Mouse (Mus musculus) midbrain, embryonic 13.5 days (tissue): ENCODE results near the gene 2010111I01Rik. TPM values are rescaled to one million over a fixed set of nuclear protein-coding genes. Genes with fewer than 3 reads are reported as not detected.
"Not testable (repeated sequence)": the region's sequence is repeated elsewhere in the genome, so short reads cannot be mapped to it uniquely, and the experiment has no call there.

Experiments
- ATAC-seq: fragments of 200-750 bp; cut with Nextera tagmentation; 2 replicates; pipeline ENCODE4 v1.8.0; 2017; ENCODE audit warnings: mild to moderate bottlenecking, moderate TSS enrichment, moderate library complexity
- H3K27ac ChIP-seq: fragments of 300-500 bp; sonication (generic); 2 replicates; pipeline ENCODE4 v1.5.1; 2015; ENCODE audit warnings: inconsistent platforms, mild to moderate bottlenecking, moderate library complexity
- H3K27me3 ChIP-seq: fragments of 300-500 bp; sonication (generic); 2 replicates; pipeline ENCODE4 v1.6.1; 2015; ENCODE audit warnings: mild to moderate bottlenecking, inconsistent platforms
- H3K36me3 ChIP-seq: fragments of 300-500 bp; sonication (generic); 2 replicates; pipeline ENCODE4 v1.6.1; 2015; ENCODE audit warnings: mild to moderate bottlenecking, inconsistent platforms
- H3K4me1 ChIP-seq: fragments of 300-500 bp; sonication (generic); replicated peaks from 2 replicates; pipeline ENCODE4 v1.6.1; 2015; ENCODE audit warnings: inconsistent platforms
- H3K4me2 ChIP-seq: fragments of 300-500 bp; sonication (generic); replicated peaks from 2 replicates; pipeline ENCODE4 v1.6.1; 2015; ENCODE audit warnings: moderate library complexity, mild to moderate bottlenecking, inconsistent platforms
- H3K4me3 ChIP-seq: fragments of 300-500 bp; sonication (generic); replicated peaks from 2 replicates; pipeline ENCODE4 v1.5.1; 2015; ENCODE audit warnings: mild to moderate bottlenecking, inconsistent platforms
- H3K9ac ChIP-seq: fragments of 300-500 bp; sonication (generic); replicated peaks from 2 replicates; pipeline ENCODE4 v1.6.1; 2015; ENCODE audit warnings: mild to moderate bottlenecking, inconsistent platforms
- H3K9me3 ChIP-seq: fragments of 300-500 bp; sonication (generic); 2 replicates; pipeline ENCODE4 v1.6.1; 2016; ENCODE audit warnings: mild to moderate bottlenecking, inconsistent platforms
- WGBS: fragments of 180-500 bp; shearing (Covaris S2); methylation state at CpG from one replicate; pipeline ENCODE4 v1.1.7; 2015; 5-methylcytosine and 5-hydroxymethylcytosine counted together
- polyA plus RNA-seq: library from polyadenylated mRNA; unstranded; fragments of >200 nt; fragmentation: Nextera tagmentation; extraction: Ambion mirVana; gene quantifications from 2 replicates; pipeline ENCODE4 v1.2.1, GENCODE M21; 2015

2010111I01Rik gene
- polyA plus RNA-seq, 1 experiment from 2014 or later = 28.6 TPM

DNA sequence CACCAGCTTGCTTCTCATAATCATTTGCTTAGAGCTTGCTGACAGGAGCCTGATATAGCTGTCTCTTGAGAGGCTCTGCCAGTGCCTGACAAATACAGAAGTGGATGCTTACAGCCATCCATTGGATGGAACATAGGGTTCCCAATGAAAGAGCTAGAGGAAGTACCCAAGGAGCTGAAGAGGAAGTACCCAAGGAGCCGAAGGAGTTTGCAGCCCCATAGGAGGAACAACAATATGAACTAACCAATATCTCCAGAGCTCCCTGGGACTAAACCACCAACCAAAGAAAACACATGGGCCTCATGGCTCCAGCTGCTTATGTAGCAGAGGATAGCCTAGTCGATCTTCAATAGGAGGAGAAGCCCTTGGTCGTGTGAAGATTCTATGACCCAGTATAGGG, 42.8 kb downstream of the 2010111I01Rik start:
- ATAC-seq, H3K27me3 ChIP-seq, H3K4me3 ChIP-seq, H3K36me3 ChIP-seq, H3K9me3 ChIP-seq, H3K4me2 ChIP-seq, H3K4me1 ChIP-seq, H3K27ac ChIP-seq, H3K9ac ChIP-seq: not testable (repeated sequence)
- WGBS = 88% methylated on average over 3 of the region's 3 CpGs

GRCm38 (mm10) chr13:63010345-63011090, 45.8 kb downstream of the 2010111I01Rik start:
- no peak overlapping the region for H3K4me2 ChIP-seq
- no peak overlapping the region for H3K27ac ChIP-seq
- no peaks in the 10 kb centered on the region for H3K9me3 ChIP-seq
- no peak overlapping the region for H3K9ac ChIP-seq
- WGBS = 83% methylated on average over 2 of the region's 2 CpGs
- H3K4me1 ChIP-seq = peaks cover 15% of the 10 kb centered on the region; the same call in 1 of the 2 replicates
- H3K27me3 ChIP-seq = no peaks in the 10 kb centered on the region
- no peak for ATAC-seq
- H3K4me3 ChIP-seq = no peak overlapping the region
- H3K36me3 ChIP-seq = no peaks in the 10 kb centered on the region

DNA sequence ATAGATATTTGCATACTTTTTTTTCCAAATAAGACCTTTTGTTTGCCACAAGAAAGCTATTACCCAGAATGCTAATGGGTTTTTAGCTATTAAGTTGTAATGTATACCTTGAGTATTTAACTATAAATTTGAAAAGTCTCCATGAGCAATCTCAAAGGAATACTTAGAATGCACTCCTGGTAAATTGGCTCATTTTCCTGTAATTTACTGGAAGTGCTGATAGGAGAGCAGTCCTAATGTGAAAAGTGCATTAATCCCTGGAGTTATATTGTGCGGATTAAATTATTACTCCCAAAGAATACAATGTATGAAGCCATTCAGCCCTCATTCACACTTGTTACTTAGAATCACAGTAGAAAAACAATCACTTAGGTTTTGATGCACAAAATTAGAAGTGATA, 49.7 kb downstream of the 2010111I01Rik start:
- H3K27me3 ChIP-seq = no peaks in the 10 kb centered on the region

DNA sequence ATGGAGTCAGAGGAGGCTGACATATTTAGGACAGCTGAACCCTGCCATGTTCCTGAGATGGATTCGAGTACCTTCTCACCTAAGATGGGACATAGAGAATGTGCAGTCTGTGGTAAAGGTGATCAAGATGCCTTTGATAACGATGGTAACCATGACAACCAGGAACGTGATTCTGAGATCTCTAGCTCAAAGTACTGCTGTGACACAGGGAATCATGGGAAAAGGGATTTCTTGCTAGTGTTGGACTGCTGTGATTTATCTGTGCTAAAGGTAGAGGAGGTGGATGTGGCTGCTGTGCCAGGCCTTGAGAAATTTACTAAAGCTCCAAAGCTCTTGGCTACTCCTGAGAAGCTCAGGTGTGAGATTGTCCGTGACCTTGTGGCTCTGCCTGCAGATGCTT, 50.7 kb downstream of the 2010111I01Rik start:
- no peaks in the 10 kb centered on the region for H3K36me3 ChIP-seq
- no peak overlapping the region for H3K4me3 ChIP-seq
- H3K9ac ChIP-seq = no peak overlapping the region
- no peaks in the 10 kb centered on the region for H3K9me3 ChIP-seq
- H3K4me1 ChIP-seq = peaks cover 18% of the 10 kb centered on the region; the same call in 1 of the 2 replicates
- H3K27ac ChIP-seq = no peak overlapping the region
- H3K27me3 ChIP-seq = no peaks in the 10 kb centered on the region
- ATAC-seq = no peak
- no peak overlapping the region for H3K4me2 ChIP-seq
- WGBS = 79% methylated on average over 4 of the region's 4 CpGs

More for the DNA sequence above, 49.7 kb downstream of the 2010111I01Rik start:
- Histone ChIP-seq H3K36me3 (no peaks in the 10 kb centered on the region), H3K9ac (no peak overlapping the region), H3K27ac (no peak overlapping the region), H3K9me3 (no peaks in the 10 kb centered on the region), H3K4me1 (peaks cover 18% of the 10 kb centered on the region; the same call in 1 of the 2 replicates), H3K4me2 (no peak overlapping the region), H3K4me3 (no peak overlapping the region)
- WGBS = 80% methylated on average over 1 of the region's 1 CpGs
- no peak for ATAC-seq

DNA sequence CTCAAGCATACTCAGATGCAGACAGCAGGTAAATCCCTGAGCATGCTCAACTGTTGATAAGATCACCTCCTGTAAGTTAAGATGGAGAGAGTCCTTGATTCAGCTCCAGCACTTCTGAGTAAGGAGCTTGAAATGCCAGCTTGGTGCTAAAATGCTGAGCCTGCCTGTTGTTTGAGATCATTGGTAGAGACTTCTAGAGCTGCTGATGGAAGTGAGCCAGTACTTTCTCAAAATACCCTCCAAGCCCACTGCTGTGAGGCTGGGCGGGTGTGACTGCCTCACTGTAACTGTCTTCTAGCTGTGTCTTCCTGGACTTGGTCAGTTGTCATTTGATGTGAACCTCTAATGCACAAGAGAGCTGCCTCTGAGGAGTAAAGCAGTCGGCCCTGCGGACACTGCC, 51.4 kb downstream of the 2010111I01Rik start:
- H3K4me3 ChIP-seq = no peak overlapping the region
- H3K27me3 ChIP-seq = no peaks in the 10 kb centered on the region
- H3K9ac ChIP-seq = no peak overlapping the region
- H3K4me2 ChIP-seq = no peak overlapping the region
- 87% methylated on average over 3 of the region's 3 CpGs for WGBS
- no peaks in the 10 kb centered on the region for H3K36me3 ChIP-seq
- H3K27ac ChIP-seq = no peak overlapping the region
- H3K4me1 ChIP-seq = peaks cover 14% of the 10 kb centered on the region; the same call in 1 of the 2 replicates
- no peak for ATAC-seq
- H3K9me3 ChIP-seq = no peaks in the 10 kb centered on the region

- H3K36me3 ChIP-seq = no peaks in the 10 kb centered on the region
- H3K27ac ChIP-seq = no peak overlapping the region
- no peaks in the 10 kb centered on the region for H3K27me3 ChIP-seq
- ATAC-seq = no peak
- no peaks in the 10 kb centered on the region for H3K4me1 ChIP-seq
- no peak overlapping the region for H3K4me3 ChIP-seq
- WGBS = 76% methylated on average over 7 of the region's 7 CpGs
- H3K4me2 ChIP-seq = no peak overlapping the region
- no peak overlapping the region for H3K9ac ChIP-seq
- H3K9me3 ChIP-seq = no peaks in the 10 kb centered on the region
These were observed 58.8 kb downstream of the 2010111I01Rik start for GRCm38 (mm10) chr13:63023243-63024217.

GRCm38 (mm10) chr13:63030023-63030422, 65.3 kb downstream of the 2010111I01Rik start:
- no peak overlapping the region for H3K27ac ChIP-seq
- 78% methylated on average over 1 of the region's 1 CpGs for WGBS

DNA sequence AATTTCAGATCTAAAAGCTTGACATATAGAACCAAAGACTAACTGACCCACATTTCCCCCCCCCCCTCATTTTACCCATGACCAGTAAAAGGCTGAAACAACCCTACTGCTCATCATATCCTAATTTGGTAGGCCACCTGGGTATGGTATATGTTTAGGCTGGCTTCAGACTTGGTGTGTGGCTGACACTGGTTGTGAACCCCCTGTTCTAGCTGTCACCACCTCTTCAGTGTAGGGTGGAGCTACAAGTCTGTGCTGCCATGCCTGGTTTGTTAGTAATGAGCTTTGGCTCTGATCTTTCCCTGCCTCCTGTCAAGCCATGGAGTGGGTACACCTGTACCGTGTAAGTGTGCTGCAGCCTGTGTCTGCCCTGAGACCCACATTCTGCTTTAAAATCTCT, 66.6 kb downstream of the 2010111I01Rik start:
- Histone ChIP-seq H3K4me1 (peaks cover 13% of the 10 kb centered on the region), H3K36me3 (no peaks in the 10 kb centered on the region), H3K27ac (no peak overlapping the region; the same call in 1 of the 2 replicates), H3K4me3 (no peak overlapping the region), H3K4me2 (no peak overlapping the region), H3K27me3 (no peaks in the 10 kb centered on the region), H3K9ac (no peak overlapping the region), H3K9me3 (no peaks in the 10 kb centered on the region)
- 88% methylated on average over 1 of the region's 1 CpGs for WGBS
- ATAC-seq = peak; percentile 57; the same call in 1 of the 2 replicates

More at GRCm38 (mm10) chr13:63030023-63030422, 65.3 kb downstream of the 2010111I01Rik start:
- no peaks in the 10 kb centered on the region for H3K9me3 ChIP-seq
- no peaks in the 10 kb centered on the region for H3K27me3 ChIP-seq
- peaks cover 13% of the 10 kb centered on the region for H3K4me1 ChIP-seq
- no peak overlapping the region for H3K4me2 ChIP-seq
- H3K9ac ChIP-seq = no peak overlapping the region
- H3K4me3 ChIP-seq = no peak overlapping the region
- ATAC-seq = no peak
- H3K36me3 ChIP-seq = no peaks in the 10 kb centered on the region

- H3K4me1 ChIP-seq = peaks cover 13% of the 10 kb centered on the region
- ATAC-seq = no peak
- no peak overlapping the region for H3K4me2 ChIP-seq
- no peaks in the 10 kb centered on the region for H3K36me3 ChIP-seq
- no peak overlapping the region for H3K9ac ChIP-seq
- no peaks in the 10 kb centered on the region for H3K27me3 ChIP-seq
- H3K4me3 ChIP-seq = no peak overlapping the region
- WGBS = 85% methylated on average over 5 of the region's 5 CpGs
- H3K27ac ChIP-seq = no peak overlapping the region
- no peaks in the 10 kb centered on the region for H3K9me3 ChIP-seq
These were observed 67.7 kb downstream of the 2010111I01Rik start for GRCm38 (mm10) chr13:63032304-63032830.

DNA sequence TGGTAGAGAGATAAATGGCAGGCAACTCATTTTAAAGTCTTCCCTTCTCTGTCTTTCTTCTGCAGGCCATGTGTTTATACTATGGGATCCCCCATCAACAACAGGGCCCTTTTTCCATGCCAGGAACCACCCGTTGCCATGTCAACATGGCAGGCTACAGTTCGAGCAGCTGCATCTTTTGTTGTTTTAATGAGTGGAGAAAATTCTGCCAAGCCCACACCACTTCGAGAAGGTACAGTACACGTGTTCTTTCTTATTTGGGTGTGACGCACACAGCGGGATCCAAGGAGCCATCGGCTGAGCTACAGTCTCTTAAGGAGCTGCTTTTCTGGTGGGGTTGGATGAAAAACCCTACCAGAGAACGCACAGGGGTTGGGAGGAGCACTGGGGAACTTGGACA, 68.3 kb downstream of the 2010111I01Rik start:
- H3K4me3 ChIP-seq = no peak overlapping the region
- WGBS = 61% methylated on average over 8 of the region's 8 CpGs
- no peak overlapping the region for H3K27ac ChIP-seq
- H3K4me2 ChIP-seq = no peak overlapping the region
- H3K4me1 ChIP-seq = peaks cover 13% of the 10 kb centered on the region
- no peaks in the 10 kb centered on the region for H3K27me3 ChIP-seq
- H3K9ac ChIP-seq = no peak overlapping the region
- no peaks in the 10 kb centered on the region for H3K36me3 ChIP-seq
- H3K9me3 ChIP-seq = no peaks in the 10 kb centered on the region
- ATAC-seq = peak; percentile 65

- 98% methylated on average over 2 of the region's 2 CpGs for WGBS
- no peaks in the 10 kb centered on the region for H3K27me3 ChIP-seq
- no peaks in the 10 kb centered on the region for H3K36me3 ChIP-seq
- no peaks in the 10 kb centered on the region for H3K9me3 ChIP-seq
- peaks cover 13% of the 10 kb centered on the region for H3K4me1 ChIP-seq
- H3K9ac ChIP-seq = no peak overlapping the region
- no peak overlapping the region for H3K27ac ChIP-seq
- H3K4me3 ChIP-seq = no peak overlapping the region
- H3K4me2 ChIP-seq = no peak overlapping the region
- no peak for ATAC-seq
These were observed 68.7 kb downstream of the 2010111I01Rik start for GRCm38 (mm10) chr13:63033364-63033763.

DNA sequence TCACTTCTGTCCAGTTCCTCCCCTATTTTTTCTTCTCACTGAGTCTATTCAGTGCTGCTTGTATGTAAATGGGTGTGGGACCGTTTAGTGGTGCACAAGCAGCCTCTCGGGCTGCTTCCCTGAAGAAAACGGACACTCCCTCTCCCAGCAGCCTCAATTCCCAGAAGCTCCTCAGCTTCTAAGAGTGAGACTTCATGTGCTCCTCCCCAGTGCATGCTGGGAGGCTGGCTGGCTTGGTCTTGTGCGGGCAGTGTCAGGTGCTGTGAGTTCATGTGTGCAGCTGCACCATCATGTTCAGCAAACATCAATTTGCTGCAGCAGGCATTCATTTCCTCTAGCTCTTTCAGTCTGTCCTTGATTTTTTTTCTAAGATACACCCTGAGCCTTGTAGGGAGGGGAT, 70.0 kb downstream of the 2010111I01Rik start:
- H3K4me2 ChIP-seq = no peak overlapping the region
- H3K4me3 ChIP-seq = no peak overlapping the region
- ATAC-seq = no peak
- 56% methylated on average over 4 of the region's 4 CpGs for WGBS
- H3K9ac ChIP-seq = no peak overlapping the region
- no peak overlapping the region for H3K27ac ChIP-seq
- H3K36me3 ChIP-seq = no peaks in the 10 kb centered on the region
- H3K4me1 ChIP-seq = peaks cover 16% of the 10 kb centered on the region
- H3K9me3 ChIP-seq = no peaks in the 10 kb centered on the region
- H3K27me3 ChIP-seq = no peaks in the 10 kb centered on the region
